Mouse (Mus musculus) cerebellum, adult 2 months (tissue): ENCODE measurements around the gene Gm3409.

Source experiments
- CTCF ChIP-seq: fragments of 200-500 bp; IDR thresholded peaks from 2 replicates; pipeline ENCODE4 v1.5.1; 2011; ENCODE audit warnings: low read depth, mild to moderate bottlenecking, control low read depth, low read length, moderate library complexity, borderline replicate concordance; ENCODE audit not compliant: insufficient read depth
- POLR2A ChIP-seq: fragments of 200-500 bp; IDR thresholded peaks from 2 replicates; pipeline ENCODE4 v1.6.1; 2011; ENCODE audit warnings: low read length, control low read depth, borderline replicate concordance; ENCODE audit not compliant: insufficient read depth

DNA sequence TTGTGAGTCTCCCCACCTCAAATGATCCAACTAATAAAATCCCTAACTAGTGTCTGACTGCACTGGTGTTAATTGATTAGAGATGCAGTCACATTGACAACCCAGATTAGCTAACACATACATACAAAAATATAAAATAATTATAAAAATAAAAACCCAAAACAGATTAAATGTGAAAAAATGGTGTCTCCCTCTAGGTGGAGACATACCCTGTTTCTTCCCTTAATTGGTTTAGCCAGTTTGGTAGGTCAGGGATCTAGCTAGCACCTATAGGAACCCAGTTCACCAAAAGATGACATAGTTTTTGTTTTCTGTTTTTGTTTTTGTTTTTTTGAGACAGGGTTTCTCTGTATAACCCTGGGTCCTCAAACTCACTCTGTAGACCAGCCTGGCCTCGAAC, 26.8 kb downstream of the Gm3409 start:
- TF ChIP-seq POLR2A (no peak), CTCF (no peak)
